24 mouse cellular contexts compared by ENCODE assay signal in genomic region chr17:90349385-90350095, GRCm38 (mm10).
DNase-seq lines count a peak whose midpoint lies in the region; ATAC-seq and TF ChIP-seq lines count a peak whose summit lies in the region.
"Had no signal": no experiment of that assay in that cellular context is flagged by ENCODE, and none has a peak within 500 bp of the region (broad histone marks: within the 10 kb centered on the region; RNA-seq: fewer than 3 reads in every experiment).

No protein-coding gene starts in this region.

- H3K4me1 ChIP-seq in forebrain, embryonic 14.5 days (ENCODE audit: control insufficient read depth, insufficient read depth, low read length): 0 out of 2 replicates have a peak, but pooled peaks cover 5% of the 10 kb centered on the region
- peaks cover 11% of the 10 kb centered on the region for H3K4me1 ChIP-seq in forebrain, embryonic 12.5 days
- H3K4me1 ChIP-seq in forebrain, postnatal 0 days (ENCODE audit: insufficient read depth): peaks cover 10% of the 10 kb centered on the region; the same call in 1 of the 2 replicates
- H3K4me1 ChIP-seq: embryonic facial prominence, embryonic 13.5 days had no signal

- no peak overlapping the region for H3K4me3 ChIP-seq in forebrain, embryonic 14.5 days (ENCODE audit: low read depth, low read length)
- H3K4me3 ChIP-seq in forebrain, embryonic 12.5 days (replicated peaks): no peak overlapping the region
- no peak overlapping the region for H3K4me3 ChIP-seq in forebrain, postnatal 0 days (ENCODE audit: low read depth, low read length)
- H3K4me3 ChIP-seq: embryonic facial prominence, embryonic 13.5 days; gastrocnemius, adult 2 months; hindbrain, embryonic 12.5 days had no signal

- no peaks in the 10 kb centered on the region for H3K27me3 ChIP-seq in forebrain, embryonic 14.5 days (replicated peaks; ENCODE audit: control insufficient read depth, insufficient read depth, low read length)
- H3K27me3 ChIP-seq in forebrain, embryonic 12.5 days: no peaks in the 10 kb centered on the region
- no peaks in the 10 kb centered on the region for H3K27me3 ChIP-seq in forebrain, postnatal 0 days (ENCODE audit: insufficient read depth, low read length)
- H3K27me3 ChIP-seq: CH12.LX; embryonic facial prominence, embryonic 13.5 days; hindbrain, embryonic 12.5 days; Patski had no signal

- TF ChIP-seq CTCF in brain, embryonic 14.5 days (IDR thresholded peaks at IDR 0.05; ENCODE audit: borderline replicate concordance, extremely low read depth, insufficient read depth, insufficient read length): no peak
- TF ChIP-seq CTCF in forebrain, postnatal 0 days (IDR thresholded peaks at IDR 0.05; ENCODE audit: low read depth): no peak

- H3K4me2 ChIP-seq in forebrain, embryonic 14.5 days (ENCODE audit: low read length): no peak overlapping the region
- no peak overlapping the region for H3K4me2 ChIP-seq in forebrain, embryonic 12.5 days
- H3K4me2 ChIP-seq in forebrain, postnatal 0 days (ENCODE audit: low read depth): no peak overlapping the region
- H3K4me2 ChIP-seq: embryonic facial prominence, embryonic 13.5 days; hindbrain, embryonic 12.5 days had no signal

- ATAC-seq in forebrain, embryonic 14.5 days: peak; percentile 71
- ATAC-seq in forebrain, embryonic 12.5 days (ENCODE audit: low FRiP score): no peak
- ATAC-seq in forebrain, postnatal 0 days: peak; percentile 81
- ATAC-seq: activated CD4-positive, CD25-positive, alpha-beta regulatory T cell, adult 4 months; hindbrain, embryonic 16.5 days; inflammation-experienced regulatory T-cells, adult 6 months; intestine, postnatal 0 days; Patski had no signal

- no peaks in the 10 kb centered on the region for H3K9me3 ChIP-seq in forebrain, embryonic 14.5 days (replicated peaks; ENCODE audit: control insufficient read depth, low read length)
- H3K9me3 ChIP-seq in forebrain, embryonic 12.5 days: no peaks in the 10 kb centered on the region
- H3K9me3 ChIP-seq in forebrain, postnatal 0 days (ENCODE audit: low read length): no peaks in the 10 kb centered on the region
- H3K9me3 ChIP-seq: embryonic facial prominence, embryonic 13.5 days; hindbrain, embryonic 12.5 days had no signal

- TF ChIP-seq POLR2A in brain, embryonic 14.5 days (IDR thresholded peaks at IDR 0.05; ENCODE audit: borderline replicate concordance, extremely low read depth, insufficient read depth, insufficient read length, poor library complexity, severe bottlenecking): no peak

- peak; percentile 73 for DNase-seq in forebrain, embryonic 14.5 days (ENCODE audit: low spot score)
- peak; percentile 77 for DNase-seq in brain, embryonic 14.5 days (ENCODE audit: low read depth)
- DNase-seq in forebrain, postnatal 0 days: peak; percentile 29
- peak; percentile 8 for DNase-seq in retina, postnatal 1 day
- DNase-seq in c-Kit-positive CD71-positive TER-119-positive erythroid progenitor cells, embryonic 14.5 days (ENCODE audit: low spot score): no peak
- DNase-seq in kidney, adult 11 months: no peak
- DNase-seq: adrenal gland, postnatal 14 days; cerebellum, adult 11-12 months; cerebellum, adult 9-10 months; cerebellum, postnatal 25 days; gastrocnemius, adult 2 months; gastrocnemius, postnatal 25 days; heart, adult 11 months; heart, postnatal 10 days; heart, postnatal 4 days had no signal

- no peak overlapping the region for H3K9ac ChIP-seq in forebrain, embryonic 14.5 days (ENCODE audit: low read length)
- H3K9ac ChIP-seq in forebrain, embryonic 12.5 days: no peak overlapping the region
- no peak overlapping the region for H3K9ac ChIP-seq in forebrain, postnatal 0 days
- H3K9ac ChIP-seq: embryonic facial prominence, embryonic 13.5 days; hindbrain, embryonic 12.5 days had no signal

- 51% methylated on average over 5 of the region's 5 CpGs for WGBS in forebrain, embryonic 14.5 days
- 67% methylated on average over 5 of the region's 5 CpGs for WGBS in forebrain, embryonic 12.5 days
- 25% methylated on average over 5 of the region's 5 CpGs for WGBS in forebrain, postnatal 0 days

- peak overlapping the region; percentile 29; the same call in 1 of the 2 replicates for H3K27ac ChIP-seq in forebrain, embryonic 14.5 days (ENCODE audit: low read depth, low read length)
- H3K27ac ChIP-seq in forebrain, embryonic 12.5 days: no peak overlapping the region
- H3K27ac ChIP-seq in forebrain, postnatal 0 days (ENCODE audit: low read depth, low read length): no peak overlapping the region
- H3K27ac ChIP-seq: embryonic facial prominence, embryonic 13.5 days; gastrocnemius, adult 2 months; hindbrain, embryonic 12.5 days had no signal

- no peaks in the 10 kb centered on the region for H3K36me3 ChIP-seq in forebrain, embryonic 14.5 days (ENCODE audit: control insufficient read depth, insufficient read depth, low read length)
- H3K36me3 ChIP-seq in forebrain, embryonic 12.5 days (replicated peaks): no peaks in the 10 kb centered on the region
- H3K36me3 ChIP-seq in forebrain, postnatal 0 days (ENCODE audit: insufficient read depth): no peaks in the 10 kb centered on the region
- H3K36me3 ChIP-seq: embryonic facial prominence, embryonic 13.5 days; hindbrain, embryonic 12.5 days had no signal

Comparison
In these comparisons a context has a peak if more than half of its experiments do, and no peak if none do; other contexts are left out.
1. DNase-seq: peak in forebrain, embryonic 14.5 days (single experiment), brain, embryonic 14.5 days (single experiment), forebrain, postnatal 0 days (single experiment) and retina, postnatal 1 day (single experiment); none in c-Kit-positive CD71-positive TER-119-positive erythroid progenitor cells, embryonic 14.5 days (single experiment) and kidney, adult 11 months (single experiment).